In genomic region chr9:40459304-40460280, GRCm38 (mm10) we compare ENCODE assay signal across 12 mouse cellular contexts.
DNase-seq lines count a peak whose midpoint lies in the region; ATAC-seq and TF ChIP-seq lines count a peak whose summit lies in the region.
"Had no signal": no experiment of that assay in that cellular context is flagged by ENCODE, and none has a peak within 500 bp of the region (broad histone marks: within the 10 kb centered on the region; RNA-seq: fewer than 3 reads in every experiment).

No protein-coding gene starts in this region.

- H3K27ac ChIP-seq in gastrocnemius, adult 2 months = peak overlapping the region; percentile 5; the same call in 1 of the 2 replicates
- H3K27ac ChIP-seq in kidney, embryonic 16.5 days (ENCODE audit: low read length) = peak overlapping the region; percentile 52; the same call in 1 of the 2 replicates
- H3K27ac ChIP-seq in stomach, embryonic 15.5 days = no peak overlapping the region
- H3K27ac ChIP-seq: hindbrain, postnatal 0 days; midbrain, embryonic 12.5 days had no signal

- TF ChIP-seq CTCF in gastrocnemius, adult 2 months (IDR thresholded peaks at IDR 0.05) = no peak

- peaks cover 34% of the 10 kb centered on the region for H3K4me1 ChIP-seq in kidney, embryonic 16.5 days (ENCODE audit: insufficient read depth, low read length)
- no peaks in the 10 kb centered on the region for H3K4me1 ChIP-seq in stomach, embryonic 15.5 days

- no peak overlapping the region for H3K9ac ChIP-seq in kidney, embryonic 16.5 days (replicated peaks; ENCODE audit: low read length)
- H3K9ac ChIP-seq in stomach, embryonic 15.5 days = no peak overlapping the region
- H3K9ac ChIP-seq: midbrain, embryonic 12.5 days had no signal

- DNase-seq in gastrocnemius, adult 2 months = no peak
- no peak for DNase-seq in gastrocnemius, postnatal 10 days
- DNase-seq in kidney, postnatal 10 days = no peak
- peak; percentile 52 for DNase-seq in brain, adult 2 months (ENCODE audit: low read depth, low spot score)
- DNase-seq: cerebellum, adult 8-10 months; lung, postnatal 14 days had no signal

- H3K4me2 ChIP-seq in kidney, embryonic 16.5 days (replicated peaks; ENCODE audit: low read depth, low read length) = no peak overlapping the region
- no peak overlapping the region for H3K4me2 ChIP-seq in stomach, embryonic 15.5 days
- H3K4me2 ChIP-seq: liver, embryonic 11.5 days; midbrain, embryonic 12.5 days had no signal

- 38% methylated on average over 5 of the region's 5 CpGs for WGBS in kidney, embryonic 16.5 days
- 48% methylated on average over 5 of the region's 5 CpGs for WGBS in stomach, embryonic 15.5 days

- H3K36me3 ChIP-seq in kidney, embryonic 16.5 days (ENCODE audit: insufficient read depth, low read length) = no peaks in the 10 kb centered on the region
- no peaks in the 10 kb centered on the region for H3K36me3 ChIP-seq in stomach, embryonic 15.5 days
- H3K36me3 ChIP-seq: midbrain, embryonic 12.5 days had no signal

- ATAC-seq in kidney, embryonic 16.5 days (ENCODE audit: low FRiP score, low TSS enrichment) = no peak
- peak; percentile 36; the same call in 1 of the 2 replicates for ATAC-seq in stomach, embryonic 15.5 days (ENCODE audit: insufficient read depth, low FRiP score, low read depth)
- no peak for ATAC-seq in inflammation-experienced regulatory T-cells, adult 6 months
- ATAC-seq: hindbrain, postnatal 0 days had no signal

- intact Hi-C loops in gastrocnemius, adult 2 months (cut with DNase I) = loop anchor here (5.0 kb wide), 1 partner anchor 42 kb away; no protein-coding TSS in a partner anchor

- H3K27me3 ChIP-seq in kidney, embryonic 16.5 days (ENCODE audit: insufficient read depth, low read length) = no peaks in the 10 kb centered on the region
- H3K27me3 ChIP-seq in stomach, embryonic 15.5 days (replicated peaks) = no peaks in the 10 kb centered on the region

- no peak overlapping the region for H3K4me3 ChIP-seq in gastrocnemius, adult 2 months
- no peak overlapping the region for H3K4me3 ChIP-seq in kidney, embryonic 16.5 days (ENCODE audit: low read length)
- H3K4me3 ChIP-seq in stomach, embryonic 15.5 days (replicated peaks) = no peak overlapping the region
- H3K4me3 ChIP-seq: midbrain, embryonic 12.5 days had no signal

- H3K9me3 ChIP-seq in kidney, embryonic 16.5 days (ENCODE audit: low read length) = no peaks in the 10 kb centered on the region
- no peaks in the 10 kb centered on the region for H3K9me3 ChIP-seq in stomach, embryonic 15.5 days
- H3K9me3 ChIP-seq: midbrain, embryonic 12.5 days had no signal
